ENCODE assay signal across 27 mouse cellular contexts in the genomic region with DNA sequence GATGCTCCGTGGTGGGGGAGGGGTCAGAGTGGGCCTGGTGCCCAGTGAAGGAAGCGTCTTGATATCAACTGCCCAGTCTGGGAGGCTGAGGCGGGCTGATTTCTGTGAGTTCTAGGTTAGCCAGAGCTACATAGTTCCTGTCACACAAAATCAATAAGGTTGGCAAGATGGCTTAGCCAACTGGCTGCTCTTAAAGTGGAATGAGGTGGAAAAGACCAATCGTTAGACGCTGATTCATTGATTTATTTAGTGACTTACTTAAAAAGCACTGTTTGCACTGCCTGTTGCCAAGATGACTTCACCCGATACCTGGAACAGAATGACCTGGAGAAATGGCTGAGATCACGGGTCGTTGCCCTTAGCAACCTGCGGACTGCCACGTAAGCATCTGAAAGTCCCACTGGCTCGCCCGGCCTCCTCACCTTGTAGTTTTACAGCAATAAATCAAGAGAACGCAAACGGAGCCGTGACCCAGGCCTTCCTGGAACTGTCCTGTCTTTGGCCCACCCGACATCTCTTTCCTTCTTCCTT. TPM values are rescaled to one million over a fixed set of nuclear protein-coding genes. Genes with fewer than 3 reads are reported as not detected.
DNase-seq lines count a peak whose midpoint lies in the region; ATAC-seq and TF ChIP-seq lines count a peak whose summit lies in the region.
"Had no signal": no experiment of that assay in that cellular context is flagged by ENCODE, and none has a peak within 500 bp of the region (broad histone marks: within the 10 kb centered on the region; RNA-seq: fewer than 3 reads in every experiment).

No protein-coding gene starts in this region.

- no peaks in the 10 kb centered on the region for H3K9me3 ChIP-seq in kidney, embryonic 15.5 days (replicated peaks)
- H3K9me3 ChIP-seq: forebrain, embryonic 15.5 days had no signal

- ATAC-seq in kidney, embryonic 15.5 days (replicated peaks; ENCODE audit: low FRiP score): no peak
- ATAC-seq: forebrain, embryonic 15.5 days; midbrain, embryonic 16.5 days had no signal

- WGBS in kidney, embryonic 15.5 days: 75% methylated on average over 16 of the region's 16 CpGs

- H3K4me2 ChIP-seq in kidney, embryonic 15.5 days: no peak overlapping the region
- H3K4me2 ChIP-seq: forebrain, embryonic 15.5 days; heart, embryonic 11.5 days; hindbrain, embryonic 14.5 days; midbrain, embryonic 11.5 days had no signal

- H3K36me3 ChIP-seq in kidney, embryonic 15.5 days: no peaks in the 10 kb centered on the region
- no peaks in the 10 kb centered on the region for H3K36me3 ChIP-seq in testis, adult 2 months (ENCODE audit: control insufficient read depth, insufficient read depth, low read length)
- H3K36me3 ChIP-seq: forebrain, embryonic 15.5 days had no signal

- H3K27me3 ChIP-seq in kidney, embryonic 15.5 days: no peaks in the 10 kb centered on the region
- H3K27me3 ChIP-seq in testis, adult 2 months (ENCODE audit: control insufficient read depth, insufficient read depth, low read length): no peaks in the 10 kb centered on the region
- H3K27me3 ChIP-seq: forebrain, embryonic 15.5 days had no signal

- no peak overlapping the region for H3K9ac ChIP-seq in kidney, embryonic 15.5 days
- H3K9ac ChIP-seq: forebrain, embryonic 15.5 days; hindbrain, embryonic 14.5 days; liver, embryonic 14.5 days had no signal

- H3K4me3 ChIP-seq in kidney, embryonic 15.5 days (replicated peaks): no peak overlapping the region
- H3K4me3 ChIP-seq in testis, adult 2 months (ENCODE audit: control insufficient read depth, low read depth, low read length): peak overlapping the region; percentile 61
- H3K4me3 ChIP-seq: forebrain, embryonic 15.5 days had no signal

- TF ChIP-seq POLR2A in testis, adult 2 months (IDR thresholded peaks at IDR 0.05; ENCODE audit: control insufficient read depth, low read depth, low read length): no peak

- H3K4me1 ChIP-seq in kidney, embryonic 15.5 days: 0 out of 2 replicates have a peak, but pooled peaks cover 5% of the 10 kb centered on the region
- H3K4me1 ChIP-seq in testis, adult 2 months (ENCODE audit: control insufficient read depth, insufficient read depth, low read length): peaks cover 6% of the 10 kb centered on the region

- no peak for TF ChIP-seq CTCF in testis, adult 2 months (IDR thresholded peaks at IDR 0.05; ENCODE audit: control insufficient read depth, insufficient read depth, insufficient replicate concordance, low read depth, low read length)

- H3K27ac ChIP-seq in kidney, embryonic 15.5 days: no peak overlapping the region
- no peak overlapping the region for H3K27ac ChIP-seq in testis, adult 2 months (ENCODE audit: control insufficient read depth, insufficient read depth, low read depth, low read length)
- H3K27ac ChIP-seq: forebrain, embryonic 15.5 days; hindbrain, embryonic 14.5 days; liver, embryonic 14.5 days; macrophage had no signal

- DNase-seq in kidney, adult 18-20 months: peak; percentile 31
- DNase-seq in testis, postnatal 14 days (ENCODE audit: low spot score): no peak
- DNase-seq in kidney, postnatal 14 days: peak; percentile 11
- DNase-seq in thymus, postnatal 14 days: no peak
- DNase-seq in heart, adult 11 months: no peak
- DNase-seq: adrenal gland, postnatal 14 days; B cell, adult 2 months; cerebellum, adult 11 months; cerebellum, adult 9-10 months; cerebellum, postnatal 36 days; gastrocnemius, postnatal 25 days; heart, adult 18-20 months; heart, postnatal 36 days; left cerebral cortex, postnatal 4 days; lung, adult 2 months; lung, postnatal 10 days; right cerebral cortex, adult 18-20 months; thymus, postnatal 25 days had no signal

RNA-seq across cellular contexts. Expression of a gene that starts 36.3 kb away (rescaled TPM):
- polyA plus RNA-seq in kidney, embryonic 15.5 days (2015; fragmentation: Nextera tagmentation; extraction: Ambion mirVana): 0.59 and 1.2 TPM in 2 replicates
- polyA plus RNA-seq in testis, adult 2 months (2012; rRNA removed): 6.6 and 7.4 TPM in 2 replicates
- polyA plus RNA-seq: macrophage had no signal

RNA-seq across cellular contexts. Expression of a gene that starts 46.6 kb away (rescaled TPM):
- 15.9 and 18.9 TPM in 2 replicates for polyA plus RNA-seq in kidney, embryonic 15.5 days (2015; fragmentation: Nextera tagmentation; extraction: Ambion mirVana)
- 3.0 and 4.0 TPM in 2 replicates for polyA plus RNA-seq in testis, adult 2 months (2012; rRNA removed)

RNA-seq across cellular contexts. Expression of a gene that starts 58.4 kb away (rescaled TPM):
- 21.0 and 21.5 TPM in 2 replicates for polyA plus RNA-seq in kidney, embryonic 15.5 days (2015; fragmentation: Nextera tagmentation; extraction: Ambion mirVana)
- polyA plus RNA-seq in testis, adult 2 months (2012; rRNA removed): 4.6 and 4.9 TPM in 2 replicates

Comparison
In these comparisons a context has a peak if more than half of its experiments do, and no peak if none do; other contexts are left out.
1. DNase-seq: peak in kidney, adult 18-20 months (single experiment) and kidney, postnatal 14 days (single experiment); none in testis, postnatal 14 days (single experiment), thymus, postnatal 14 days (single experiment) and heart, adult 11 months (single experiment).